Mouse (Mus musculus) stomach, postnatal 0 days (tissue): ENCODE measurements at regions not wholly inside any gene's neighbourhood (a gene's known extent, or its start where the extent isn't known, plus 50 kb on each side); places are given as distances from the start of the nearest gene placed in this dataset.

ENCODE experiments used
- ATAC-seq: fragments of 200-750 bp; cut with Nextera tagmentation; 2 replicates; pipeline ENCODE4 v1.8.0; 2017; ENCODE audit not compliant: low FRiP score, low TSS enrichment
- DNase-seq: peaks from one replicate; pipeline ENCODE4 v3.0.0-alpha.2; 2016; ENCODE audit warnings: low spot score
- H3K27ac ChIP-seq: fragments of 300-500 bp; sonication (generic); replicated peaks from 2 replicates; pipeline ENCODE4 v1.5.1; 2014; ENCODE audit warnings: mild to moderate bottlenecking, control low read depth
- H3K27me3 ChIP-seq: fragments of 300-500 bp; sonication (generic); 2 replicates; pipeline ENCODE4 v1.6.1; 2014; ENCODE audit warnings: low read length; ENCODE audit not compliant: control insufficient read depth, insufficient read depth
- H3K36me3 ChIP-seq: fragments of 300-500 bp; sonication (generic); 2 replicates; pipeline ENCODE4 v1.6.1; 2014; ENCODE audit warnings: low read length, mixed read lengths; ENCODE audit not compliant: control insufficient read depth, insufficient read depth
- H3K4me1 ChIP-seq: fragments of 300-500 bp; sonication (generic); replicated peaks from 2 replicates; pipeline ENCODE4 v1.6.1; 2014; ENCODE audit warnings: antibody characterized with exemption; ENCODE audit not compliant: control insufficient read depth, insufficient read depth
- H3K4me2 ChIP-seq: fragments of 300-500 bp; sonication (generic); replicated peaks from 2 replicates; pipeline ENCODE4 v1.6.1; 2014; ENCODE audit warnings: low read depth, mild to moderate bottlenecking, control low read depth, moderate library complexity
- H3K4me3 ChIP-seq: fragments of 300-500 bp; sonication (generic); 2 replicates; pipeline ENCODE4 v1.5.1; 2014; ENCODE audit warnings: low read depth, low read length, control low read depth
- H3K9ac ChIP-seq: fragments of 300-500 bp; sonication (generic); 2 replicates; pipeline ENCODE4 v1.6.1; 2014; ENCODE audit warnings: mild to moderate bottlenecking, low read length, control low read depth, mixed read lengths
- H3K9me3 ChIP-seq: fragments of 300-500 bp; sonication (generic); 2 replicates; pipeline ENCODE4 v1.6.1; 2016; ENCODE audit warnings: low read length; ENCODE audit not compliant: control insufficient read depth
- CTCF ChIP-seq: IDR thresholded peaks from 2 replicates; pipeline ENCODE4 v1.5.1; 2016; ENCODE audit warnings: antibody characterized with exemption, low read depth, mild to moderate bottlenecking, moderate library complexity
- EP300 ChIP-seq: optimal IDR thresholded peaks from 2 replicates; pipeline ENCODE3; 2016; ENCODE audit warnings: antibody characterized with exemption
- WGBS: fragments of 180-500 bp; shearing (Covaris S2); extraction: QIAGEN DNeasy Blood & Tissue Kit; methylation state at CpG from one replicate; pipeline ENCODE4 v1.1.7; 2014; 5-methylcytosine and 5-hydroxymethylcytosine counted together

DNA sequence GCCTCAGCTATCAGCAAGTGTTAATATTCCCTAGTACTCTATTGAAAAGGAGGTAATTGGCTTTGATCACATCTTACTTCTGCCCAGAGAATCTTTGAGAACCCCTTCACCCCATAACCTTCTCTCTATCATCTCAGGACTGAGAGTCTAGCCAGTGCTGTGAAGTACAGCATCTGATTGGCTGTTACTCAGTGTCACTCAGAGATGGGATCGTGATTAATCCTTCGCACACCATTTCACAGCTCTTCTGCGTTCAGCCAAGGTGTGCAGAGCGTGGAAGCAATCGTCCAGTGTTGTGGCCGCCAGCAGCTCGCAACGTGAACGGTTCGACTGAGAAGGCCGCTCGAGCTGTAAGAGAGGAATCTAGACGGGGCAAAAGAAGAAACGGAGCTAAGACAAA, 87.9 kb upstream of the Ubl3 start:
- no peaks in the 10 kb centered on the region for H3K9me3 ChIP-seq
- no peaks in the 10 kb centered on the region for H3K27me3 ChIP-seq
- no peak overlapping the region for H3K27ac ChIP-seq
- ATAC-seq (no peak), DNase-seq (no peak)
- no peak overlapping the region for H3K4me2 ChIP-seq
- H3K4me1 ChIP-seq, result no peaks in the 10 kb centered on the region
- H3K9ac ChIP-seq, result no peak overlapping the region
- WGBS, result 62% methylated on average over 12 of the region's 14 CpGs
- no peak for TF ChIP-seq CTCF
- no peak for TF ChIP-seq EP300
- H3K4me3 ChIP-seq, result no peak overlapping the region
- H3K36me3 ChIP-seq, result no peaks in the 10 kb centered on the region

DNA sequence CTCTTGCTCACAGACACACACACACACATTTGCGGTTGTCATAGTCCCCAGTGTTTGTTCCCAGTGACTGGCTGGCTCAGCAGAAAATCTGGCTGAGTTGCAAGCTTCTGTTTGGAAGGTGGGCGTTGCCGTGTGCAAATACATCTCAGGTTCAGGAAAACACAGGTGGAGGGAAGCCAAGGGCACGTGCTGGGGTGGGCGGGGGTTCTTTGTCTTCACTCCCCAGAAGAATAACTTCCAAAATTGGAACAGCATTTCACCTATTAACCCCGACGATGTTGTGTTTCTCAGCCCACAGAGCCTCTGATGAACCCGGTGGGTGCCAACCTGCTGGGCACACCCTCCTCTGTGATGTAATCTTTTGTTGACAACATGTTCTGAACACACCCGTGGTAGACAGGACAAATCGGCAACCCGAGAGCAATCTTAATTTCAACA, 82.3 kb upstream of the Ubl3 start:
- H3K27ac ChIP-seq, result 0 out of 2 replicates have a peak overlapping the region, but pooled peaks have one; percentile 4
- H3K36me3 ChIP-seq, result no peaks in the 10 kb centered on the region
- peak overlapping the region; percentile 14; the same call in 1 of the 2 replicates for H3K4me2 ChIP-seq
- H3K9me3 ChIP-seq, result no peaks in the 10 kb centered on the region
- H3K27me3 ChIP-seq, result no peaks in the 10 kb centered on the region
- no peak overlapping the region for H3K9ac ChIP-seq
- TF ChIP-seq EP300, result peak; percentile 44
- TF ChIP-seq CTCF, result no peak
- DNase-seq (peak; percentile 84), ATAC-seq (peak; percentile 75)
- no peak overlapping the region for H3K4me3 ChIP-seq
- peaks cover 9% of the 10 kb centered on the region for H3K4me1 ChIP-seq
- WGBS, result 32% methylated on average over 11 of the region's 11 CpGs

DNA sequence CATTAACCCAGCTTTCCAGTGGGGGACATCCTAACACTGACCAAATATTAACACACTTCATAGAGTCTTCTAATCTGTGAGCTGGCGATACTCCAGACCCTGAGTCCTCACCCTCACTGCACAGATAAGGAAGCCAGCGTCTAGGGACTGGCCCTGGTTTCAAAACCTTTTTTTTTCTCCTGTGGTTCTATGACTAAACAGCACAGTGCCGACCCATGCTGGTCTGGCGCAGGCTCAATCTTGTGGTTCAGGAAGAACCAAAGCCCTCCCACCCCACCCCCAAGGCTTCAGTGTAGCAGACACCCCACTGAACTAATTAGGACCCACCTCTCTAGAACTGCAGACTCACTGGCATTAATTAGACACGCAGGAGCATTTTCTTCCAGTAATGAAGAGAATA, 81.4 kb upstream of the Ubl3 start:
- 40% methylated on average over 5 of the region's 5 CpGs for WGBS
- Histone ChIP-seq H3K4me3 (no peak overlapping the region), H3K27ac (peak overlapping the region; percentile 69), H3K36me3 (no peaks in the 10 kb centered on the region), H3K4me2 (no peak overlapping the region), H3K27me3 (no peaks in the 10 kb centered on the region), H3K9me3 (no peaks in the 10 kb centered on the region), H3K4me1 (peaks cover 9% of the 10 kb centered on the region), H3K9ac (no peak overlapping the region)
- TF ChIP-seq CTCF (no peak), EP300 (no peak)
- DNase-seq, result peak; percentile 49
- ATAC-seq, result peak; percentile 38

DNA sequence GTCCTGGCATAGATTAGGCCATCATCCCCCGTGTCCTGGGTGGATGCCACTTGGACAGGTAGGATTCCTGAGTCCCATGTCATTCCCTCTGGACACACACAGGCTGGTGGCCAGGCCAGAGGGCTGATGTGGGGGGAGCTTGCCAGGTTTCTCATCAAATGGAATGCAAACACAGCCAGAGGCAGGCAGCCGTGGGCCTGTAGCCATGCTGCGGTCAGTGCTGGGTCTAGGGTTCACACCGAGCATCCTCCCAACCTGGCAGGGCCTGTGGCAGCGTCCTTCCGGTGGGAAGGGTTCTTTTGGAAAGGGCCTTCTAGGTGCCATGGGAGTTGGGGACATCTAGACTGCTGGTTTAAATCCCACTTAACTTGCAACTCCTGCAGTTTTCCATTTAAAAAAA, 80.7 kb upstream of the Ubl3 start:
- peak overlapping the region; percentile 30; the same call in 1 of the 2 replicates for H3K27ac ChIP-seq

DNA sequence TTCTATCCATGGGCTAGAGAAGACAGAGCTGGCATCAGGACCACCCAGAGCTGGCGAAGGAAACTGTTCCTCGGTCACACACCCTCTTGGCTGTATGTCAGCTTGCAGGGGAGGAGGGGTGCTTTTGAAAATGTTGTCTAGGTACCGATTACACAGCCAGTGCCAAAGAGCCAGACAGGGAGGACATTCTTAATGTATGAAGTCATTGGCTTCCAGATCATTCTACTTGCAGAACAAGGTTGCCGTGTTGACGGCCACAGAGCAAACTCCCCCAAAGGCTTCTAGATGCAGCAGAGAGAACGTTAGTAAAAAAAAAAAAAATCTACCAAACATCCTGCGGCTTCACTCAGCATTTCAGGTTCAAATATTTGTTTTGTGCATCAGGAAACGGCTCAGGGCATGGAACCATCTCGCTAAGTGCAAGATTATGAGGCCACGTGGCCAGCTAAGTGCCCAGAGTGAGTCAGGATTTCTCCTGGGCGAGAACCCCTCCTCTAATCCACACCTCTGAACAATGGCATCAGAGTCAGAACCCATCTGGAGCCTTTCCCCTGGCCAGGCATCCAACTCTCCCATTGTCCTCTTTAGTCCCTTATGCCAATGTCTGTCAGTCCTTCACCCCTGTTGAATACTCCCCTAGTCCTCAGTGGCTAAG, 80.1 kb upstream of the Ubl3 start:
- DNase-seq, result peak; percentile 65
- no peak overlapping the region for H3K9ac ChIP-seq
- H3K9me3 ChIP-seq, result no peaks in the 10 kb centered on the region
- no peaks in the 10 kb centered on the region for H3K27me3 ChIP-seq
- H3K4me2 ChIP-seq, result no peak overlapping the region
- 0 out of 2 replicates have a peak overlapping the region, but pooled peaks have one; percentile 30 for H3K27ac ChIP-seq
- H3K36me3 ChIP-seq, result no peaks in the 10 kb centered on the region
- TF ChIP-seq CTCF, result no peak
- TF ChIP-seq EP300, result no peak
- H3K4me3 ChIP-seq, result no peak overlapping the region
- 31% methylated on average over 11 of the region's 11 CpGs for WGBS
- peaks cover 9% of the 10 kb centered on the region for H3K4me1 ChIP-seq
- peak; percentile 72 for ATAC-seq

More for the DNA sequence above, 80.7 kb upstream of the Ubl3 start:
- Histone ChIP-seq H3K9me3 (no peaks in the 10 kb centered on the region), H3K4me3 (no peak overlapping the region), H3K9ac (no peak overlapping the region), H3K4me1 (peaks cover 9% of the 10 kb centered on the region), H3K36me3 (no peaks in the 10 kb centered on the region), H3K4me2 (no peak overlapping the region), H3K27me3 (no peaks in the 10 kb centered on the region)
- peak; percentile 25; the same call in 1 of the 2 replicates for ATAC-seq
- peak; percentile 49 for DNase-seq
- TF ChIP-seq CTCF (no peak), EP300 (no peak)
- WGBS, result 71% methylated on average over 6 of the region's 6 CpGs

DNA sequence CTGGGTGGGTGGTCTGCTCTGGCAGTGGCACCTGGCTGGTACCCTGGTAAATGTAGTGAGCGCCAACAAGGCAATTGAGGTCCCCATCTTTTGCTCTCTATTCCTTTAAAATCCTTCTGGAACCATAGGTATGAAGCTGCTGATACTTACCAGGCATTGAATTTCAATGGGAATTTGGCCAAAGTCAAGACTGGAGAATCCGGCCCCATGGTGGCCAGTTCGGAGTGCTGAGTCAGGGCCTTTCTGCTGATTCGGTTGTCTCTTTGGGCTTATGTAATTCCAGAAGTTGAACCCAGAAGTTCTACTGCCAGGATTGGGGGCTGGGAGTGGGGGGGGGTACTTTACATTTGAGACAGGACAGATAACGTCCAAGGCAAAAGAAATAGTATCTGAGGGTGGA, 79.0 kb upstream of the Ubl3 start:
- Histone ChIP-seq H3K9me3 (no peaks in the 10 kb centered on the region), H3K4me1 (peaks cover 9% of the 10 kb centered on the region), H3K4me2 (no peak overlapping the region), H3K9ac (no peak overlapping the region), H3K27ac (no peak overlapping the region), H3K27me3 (no peaks in the 10 kb centered on the region), H3K4me3 (no peak overlapping the region), H3K36me3 (no peaks in the 10 kb centered on the region)
- ATAC-seq, result no peak
- TF ChIP-seq CTCF, result no peak
- TF ChIP-seq EP300, result no peak
- DNase-seq, result no peak
- WGBS, result 85% methylated on average over 5 of the region's 5 CpGs
